ENCODE assay signal across 7 mouse cellular contexts in genomic region chr17:4974736-4975135, GRCm38 (mm10). TPM values are rescaled to one million over a fixed set of nuclear protein-coding genes. Genes with fewer than 3 reads are reported as not detected.
A peak's percentile ranks its signal among the peaks of the same experiment; 100 is the strongest.
DNase-seq lines count a peak whose midpoint lies in the region; ATAC-seq lines count a peak whose summit lies in the region.

No protein-coding gene starts in this region.

- H3K27me3 ChIP-seq in limb, embryonic 15.5 days, result no peaks in the 10 kb centered on the region

- no peak overlapping the region for H3K4me3 ChIP-seq in limb, embryonic 15.5 days

- H3K9me3 ChIP-seq in limb, embryonic 15.5 days, result no peaks in the 10 kb centered on the region

- H3K36me3 ChIP-seq in limb, embryonic 15.5 days, result no peaks in the 10 kb centered on the region

- H3K4me1 ChIP-seq in limb, embryonic 15.5 days, result peaks cover 4% of the 10 kb centered on the region; the same call in 1 of the 2 replicates

- peak; percentile 66 for DNase-seq in 3134 (ENCODE audit: extremely low read depth, insufficient read length, low spot score)
- peak; percentile 61 for DNase-seq in Muller cell, postnatal 12 days (ENCODE audit: inconsistent ontology term)
- peak; percentile 36 to 78 for DNase-seq in cerebellum, postnatal 4 days (ENCODE audit: low spot score in 2 of 2)
- peak; percentile 90 for DNase-seq in heart, postnatal 4 days
- peak; percentile 95 for DNase-seq in skeletal muscle tissue, adult 2 months (ENCODE audit: low read depth, low spot score)
- no peak for DNase-seq in spleen, postnatal 4 days (ENCODE audit: low spot score in 2 of 2)

- no peak overlapping the region for H3K9ac ChIP-seq in limb, embryonic 15.5 days

- no peak overlapping the region for H3K27ac ChIP-seq in limb, embryonic 15.5 days

- peak; percentile 67 for ATAC-seq in limb, embryonic 15.5 days (ENCODE audit: insufficient number of reproducible peaks, low FRiP score, low TSS enrichment, low read depth)

- 56% methylated on average over 11 of the region's 11 CpGs for WGBS in limb, embryonic 15.5 days

- no peak overlapping the region for H3K4me2 ChIP-seq in limb, embryonic 15.5 days

RNA-seq across cellular contexts. Expression of gene Arid1b, which starts 19.4 kb away (rescaled TPM):
- total RNA-seq in heart, postnatal 4 days (2021), result 10 to 100 TPM; 40.5 to 41.6 TPM
- 11.0 and 11.4 TPM in 2 replicates for polyA plus RNA-seq in limb, embryonic 15.5 days (2015; fragmentation: Nextera tagmentation; extraction: Ambion mirVana)

Comparison
In these comparisons a context has a peak if more than half of its experiments do, and no peak if none do; other contexts are left out.
1. DNase-seq: peak in 3134 (single experiment), Muller cell, postnatal 12 days (single experiment), cerebellum, postnatal 4 days (2 of 2), heart, postnatal 4 days (single experiment) and skeletal muscle tissue, adult 2 months (single experiment); none in spleen, postnatal 4 days (0 of 2).